Mouse (Mus musculus) layer of hippocampus, adult 8-10 months (tissue): ENCODE results near the gene Krt4. TPM values are rescaled to one million over a fixed set of nuclear protein-coding genes. Genes with fewer than 3 reads are reported as not detected.

Experiments
- DNase-seq, 2 experiments: peaks; one replicate each; pipeline ENCODE4 v3.0.0; 2022; ENCODE audit warnings: low spot score in 2 of 2
- total RNA-seq, 4 experiments: library from RNA; stranded (reverse); gene quantifications; 2 replicates each; pipeline ENCODE4 v1.2.4; 2022

The Krt4 gene
- not detected for total RNA-seq

GRCm38 (mm10) chr15:101924635-101925034, at the start of gene Krt4:
TSS of gene Krt4 (minus strand) at chr15:101924735.
- DNase-seq, result no peak

DNA sequence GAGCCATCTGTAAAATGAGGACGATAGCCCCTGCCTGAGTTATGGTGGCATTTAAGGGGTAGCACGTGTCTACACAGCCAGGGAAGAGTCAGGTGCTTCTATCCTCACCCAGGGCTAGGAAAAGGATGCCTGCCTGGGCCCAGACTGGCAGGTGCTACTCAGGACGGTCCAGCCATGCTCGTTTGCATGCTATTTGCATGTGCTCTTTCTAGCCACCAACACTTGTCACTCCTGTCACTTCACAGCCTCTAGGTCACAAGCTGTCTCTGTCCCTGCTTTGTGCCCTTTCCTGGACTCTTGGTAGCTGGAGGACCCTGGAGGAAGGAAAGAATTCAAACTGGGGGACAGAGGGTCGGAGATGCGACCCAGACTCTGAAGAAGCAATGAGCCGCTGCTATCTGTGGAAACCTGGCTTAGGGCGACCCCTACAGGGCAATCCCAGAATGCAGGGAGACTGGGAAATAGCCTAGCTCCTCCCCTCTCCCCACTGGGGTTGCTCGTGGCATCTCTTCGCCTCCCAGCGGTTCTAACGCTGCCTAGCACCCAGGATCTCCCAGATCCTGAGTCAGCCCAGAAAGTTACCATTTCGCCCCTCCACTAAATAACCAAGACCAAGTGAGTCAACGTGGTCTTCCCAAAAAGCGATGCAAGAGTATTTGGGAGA, 49.0 kb upstream of the Krt4 start:
- peak; percentile 89 to 99 for DNase-seq

DNA sequence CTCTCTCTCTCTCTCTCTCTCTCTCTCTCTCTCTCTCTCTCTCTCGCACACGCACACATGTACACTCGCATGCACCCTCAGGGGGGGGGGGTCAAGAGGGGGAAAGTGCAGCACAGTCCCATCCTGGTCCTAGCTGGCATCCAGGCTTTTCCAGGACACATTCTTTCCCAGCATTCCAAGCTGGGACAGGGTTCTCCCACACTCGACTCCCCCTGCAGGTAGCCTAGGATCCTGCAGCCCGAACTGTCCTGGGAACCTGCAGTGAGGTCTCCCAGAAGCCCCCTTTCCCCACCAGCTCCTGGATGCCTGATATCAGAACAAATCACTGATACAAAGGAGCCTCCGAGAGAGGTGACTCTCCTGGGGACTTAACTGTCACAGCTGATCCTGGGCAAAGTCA, 46.0 kb upstream of the Krt4 start:
- DNase-seq, result peak in 1 of 2 experiments; percentile 18

DNA sequence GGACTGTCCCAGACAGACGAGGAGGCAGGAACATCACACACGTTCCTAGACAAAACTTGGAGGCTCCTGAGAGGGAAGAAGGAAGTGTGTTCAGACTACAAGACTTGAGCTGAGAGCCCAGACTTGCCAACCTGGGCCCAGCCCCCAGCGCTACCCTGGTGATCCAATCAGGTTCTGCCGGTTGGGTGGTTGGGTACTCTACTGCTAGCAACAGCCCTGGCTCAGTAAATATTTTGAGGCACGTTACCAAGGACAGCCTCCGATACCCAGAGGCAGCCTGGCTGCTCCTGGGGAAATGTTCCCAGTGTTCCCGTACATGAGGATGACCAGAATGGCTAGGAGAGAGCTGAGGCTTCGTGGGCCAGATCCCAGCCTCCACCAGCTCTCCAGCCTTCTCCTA, 42.3 kb upstream of the Krt4 start:
- no peak for DNase-seq

GRCm38 (mm10) chr15:101958891-101959290, 34.4 kb upstream of the Krt4 start:
- DNase-seq, result no peak

DNA sequence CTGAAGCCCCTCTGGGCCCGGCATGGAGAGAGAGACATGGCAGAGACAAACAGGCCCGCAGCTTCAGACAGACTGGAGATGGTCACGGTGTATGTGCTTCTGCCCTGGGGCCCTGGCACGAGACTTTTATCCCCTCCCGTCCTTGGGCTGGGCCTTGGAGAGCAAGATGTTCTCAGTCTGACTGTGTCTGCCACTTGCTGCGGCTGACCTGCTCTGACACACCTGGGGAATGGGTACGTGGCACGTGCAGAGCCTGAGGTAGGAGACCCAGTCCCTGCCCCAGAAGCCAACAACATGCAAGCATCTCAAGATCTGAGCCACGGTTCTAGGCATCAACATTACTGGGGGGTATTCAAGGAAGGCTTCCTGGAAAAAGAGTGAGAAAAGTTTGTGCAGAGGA, 29.7 kb upstream of the Krt4 start, which contains the start of gene Krt78:
Gene Krt78 (minus strand): TSS at position 101 of the 400 bp plus-strand sequence.
- DNase-seq, result no peak

DNA sequence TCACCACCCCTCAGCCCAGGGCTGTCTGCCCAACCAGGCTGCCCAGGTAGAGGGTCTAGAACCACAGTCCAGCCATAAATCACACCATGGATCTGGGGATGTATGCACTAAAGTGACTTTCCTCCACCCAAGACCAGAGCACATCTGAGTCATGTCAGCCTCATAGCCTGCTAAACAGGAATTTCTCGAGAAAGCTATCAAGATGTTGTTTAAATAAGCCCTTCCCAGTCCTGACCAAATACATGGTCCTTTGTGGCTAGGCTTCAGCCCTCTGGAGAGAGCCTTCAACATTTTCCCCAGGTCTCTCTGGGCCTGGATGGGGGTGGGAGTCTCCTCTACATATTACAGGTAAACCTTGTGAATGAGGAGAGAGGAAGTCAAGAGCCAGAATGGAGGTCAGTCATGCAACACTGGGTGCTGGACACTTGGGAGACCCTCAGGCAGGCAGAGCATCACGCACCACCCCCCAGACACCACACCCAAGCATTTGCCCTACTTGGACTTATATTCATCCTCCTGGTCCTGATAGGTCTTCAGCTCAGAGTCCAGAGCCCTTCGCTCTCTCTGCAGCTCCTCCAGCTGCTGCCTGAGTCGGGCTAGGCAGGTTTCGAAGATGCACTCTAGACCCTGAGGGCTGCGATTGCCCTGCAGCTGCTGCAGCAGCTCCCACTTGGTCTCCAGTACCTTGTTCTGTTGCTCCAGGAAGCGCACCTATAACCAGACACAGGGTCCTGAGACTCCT, 28.4 kb upstream of the Krt4 start:
- DNase-seq, result no peak

DNA sequence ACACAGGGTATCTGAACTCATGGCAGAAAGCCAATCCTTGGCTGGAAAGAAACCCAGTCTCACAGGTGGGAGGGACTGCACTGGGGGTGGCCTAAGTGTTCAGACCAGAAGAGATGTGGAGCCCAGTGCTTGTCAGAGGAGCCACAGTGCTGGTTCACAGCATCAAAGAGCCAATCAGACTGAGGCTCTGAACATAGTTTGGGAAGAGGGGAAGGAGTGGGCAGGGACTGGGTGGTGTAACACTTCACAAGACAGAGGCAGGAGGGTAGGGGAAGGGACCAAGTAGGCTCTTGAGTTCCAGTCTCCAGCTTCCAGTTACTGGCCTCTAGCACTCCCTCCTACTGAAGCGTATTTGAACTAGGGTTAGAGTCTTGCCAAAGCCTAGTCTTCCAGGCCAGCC, 20.9 kb upstream of the Krt4 start:
- DNase-seq, result no peak

DNA sequence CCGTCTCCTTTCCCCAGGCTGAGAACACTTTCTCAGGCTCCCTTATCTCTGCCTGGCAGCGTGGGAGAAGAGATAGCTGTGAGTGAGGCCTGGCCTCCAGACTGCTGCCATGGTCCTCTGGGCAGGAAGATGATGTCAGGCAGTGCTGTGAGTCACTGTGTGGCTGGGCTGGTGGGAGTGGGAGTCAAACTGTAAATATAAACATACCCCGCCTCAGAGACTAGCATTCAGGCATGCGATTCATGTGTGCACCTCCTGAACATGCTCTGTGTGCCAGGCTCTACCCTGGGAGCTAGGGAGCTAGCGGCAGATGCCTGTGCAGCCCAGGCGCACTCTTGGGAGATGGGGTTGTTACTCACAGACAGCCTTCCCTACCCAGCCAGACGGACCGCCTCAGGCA, 17.4 kb upstream of the Krt4 start:
- no peak for DNase-seq

DNA sequence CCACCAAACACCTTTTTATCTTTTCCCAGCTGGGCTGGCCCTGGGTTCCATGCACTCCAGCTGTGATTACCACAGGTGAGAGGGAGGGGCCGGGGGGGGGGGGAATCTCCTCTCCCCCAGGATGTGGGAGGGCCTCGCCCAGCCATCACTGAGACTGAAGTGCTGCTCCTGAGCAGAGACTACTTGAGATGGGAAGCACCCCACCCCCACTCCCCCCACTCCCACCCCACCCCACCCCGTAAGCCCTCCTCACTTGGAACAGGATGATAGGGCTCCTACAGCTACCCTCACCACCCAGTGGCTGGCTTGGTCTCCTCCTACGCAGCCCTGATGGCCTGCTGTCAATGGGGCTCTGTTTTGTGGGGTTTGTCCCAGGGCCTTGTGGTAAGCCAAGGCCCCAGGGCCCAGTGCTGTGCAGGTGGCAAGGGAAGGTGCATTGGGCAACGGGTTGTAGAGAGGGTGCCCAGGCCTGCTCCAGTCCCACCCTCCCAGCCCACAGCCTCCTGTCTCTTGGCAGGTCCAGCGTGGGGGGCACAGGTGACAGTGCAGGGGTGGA, 15.8 kb upstream of the Krt4 start, which contains the start of gene Krt79:
Gene Krt79 (minus strand): TSS at position 51 of the 556 bp plus-strand sequence.
- DNase-seq, result no peak

- no peak for DNase-seq
Observed at GRCm38 (mm10) chr15:101938600-101939308, 14.2 kb upstream of the Krt4 start.

DNA sequence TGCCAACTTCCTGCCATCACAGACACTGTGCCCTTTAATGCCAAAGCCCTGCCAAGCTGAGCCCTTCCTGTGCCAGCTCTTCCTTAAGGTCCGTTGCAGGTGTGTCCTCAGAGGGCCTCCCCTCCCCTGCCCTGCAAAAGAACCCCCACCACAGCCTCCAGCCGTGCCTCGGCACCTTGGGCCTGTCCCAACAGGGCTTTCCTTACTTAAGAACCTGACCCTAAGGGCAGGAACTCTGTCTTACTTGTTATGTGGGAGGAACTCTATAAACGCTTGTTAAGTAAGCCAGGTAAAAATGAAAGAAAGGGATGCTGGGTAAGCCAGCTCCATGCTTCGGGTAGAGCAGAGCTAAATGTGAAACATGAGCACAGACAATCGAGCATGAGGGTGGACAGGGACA, 8.5 kb upstream of the Krt4 start:
- no peak for DNase-seq

DNA sequence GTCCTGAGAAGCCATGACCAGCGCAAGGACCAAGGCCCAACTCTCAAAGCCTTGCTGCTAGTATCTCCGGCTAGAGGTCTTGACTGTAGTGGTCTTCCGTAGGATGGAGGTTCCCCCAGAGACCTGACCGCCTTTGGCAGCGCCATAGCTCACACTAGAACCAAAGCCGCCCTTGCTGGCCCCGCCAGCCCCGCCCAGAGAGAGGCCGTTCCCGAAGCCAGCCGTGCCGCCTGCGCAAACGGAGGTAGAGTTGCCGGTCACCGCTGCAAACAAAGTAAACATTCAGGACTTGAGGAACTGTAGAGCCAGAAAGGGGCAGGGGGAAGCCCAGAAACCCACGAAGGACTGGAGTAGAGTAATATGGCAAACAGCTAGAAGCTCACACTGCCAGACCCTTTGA, 5.1 kb upstream of the Krt4 start:
- no peak for DNase-seq

DNA sequence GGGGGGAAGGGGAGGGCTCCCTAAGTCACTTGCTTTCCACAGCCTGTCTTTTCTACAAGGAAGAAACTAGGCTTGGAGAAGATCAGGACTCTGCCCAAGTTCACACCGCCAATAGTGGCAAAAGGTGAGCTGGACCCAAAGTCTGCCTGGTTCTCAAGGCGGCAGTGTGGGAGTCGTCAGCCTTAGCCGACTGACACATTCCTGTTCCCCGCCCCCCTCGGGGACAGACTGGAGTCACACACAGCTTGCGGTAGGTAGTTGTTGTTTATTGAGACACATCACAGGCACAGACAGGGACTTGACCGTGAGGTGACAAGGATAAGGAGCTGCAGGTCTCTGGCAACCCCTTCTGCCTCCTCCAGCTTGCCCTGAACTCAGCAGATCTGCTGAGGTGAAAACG, 4.6 kb upstream of the Krt4 start:
- no peak for DNase-seq

DNA sequence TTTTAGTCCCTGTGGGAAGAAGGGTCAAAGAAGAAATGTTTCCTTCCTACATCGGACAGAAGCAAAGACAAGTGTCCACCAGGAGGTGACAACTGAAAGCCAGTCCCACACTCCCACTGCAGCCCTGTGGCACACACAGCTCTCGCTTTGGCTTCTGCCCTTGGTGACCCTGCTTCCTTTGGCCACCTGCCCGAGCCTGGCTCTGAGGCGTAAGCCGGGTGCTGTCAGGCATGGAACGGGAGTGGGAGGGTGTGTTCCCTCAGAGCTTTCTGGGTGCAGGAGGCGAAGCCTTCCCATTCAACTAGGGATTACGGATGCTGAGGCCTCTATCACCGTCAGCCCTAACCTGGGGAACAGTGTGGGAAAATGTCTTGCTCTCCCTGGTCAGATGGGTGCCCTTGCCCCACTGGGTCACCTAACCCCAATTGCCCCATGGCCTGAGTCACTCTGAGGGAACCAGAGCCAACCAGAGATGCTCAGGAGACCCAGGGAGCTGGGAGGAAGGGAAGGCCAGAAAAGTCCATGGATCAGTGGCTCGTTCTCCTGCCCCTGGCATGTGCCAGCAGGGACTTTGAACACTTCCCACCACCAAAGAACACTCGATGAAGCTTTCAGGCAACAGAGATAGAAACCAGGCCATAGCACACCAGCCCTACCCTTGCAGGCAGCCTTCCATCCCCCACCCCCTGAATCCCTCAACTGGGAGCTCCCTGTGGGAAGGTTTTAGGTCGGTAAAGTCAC, 3.0 kb upstream of the Krt4 start:
- DNase-seq, result no peak

DNA sequence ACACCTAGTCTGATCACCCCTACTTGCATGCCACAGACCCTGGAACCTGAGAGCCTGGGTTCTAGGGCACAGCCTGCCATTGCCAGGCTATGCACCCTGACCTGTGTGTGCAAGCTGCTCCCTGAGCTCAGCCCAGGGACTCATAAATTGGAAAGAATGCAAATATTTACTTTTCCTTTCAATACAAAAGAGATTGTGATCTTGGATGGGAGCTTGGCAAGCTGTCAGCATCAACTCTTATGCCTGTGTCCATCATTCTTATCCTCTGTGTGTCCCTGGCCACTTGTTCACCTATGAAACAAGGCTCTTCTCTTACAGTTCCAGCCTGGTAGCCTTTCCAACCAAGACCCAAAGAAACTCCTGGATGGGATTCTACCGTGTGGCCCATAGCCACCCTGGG, 506 bp upstream of the Krt4 start:
- no peak for DNase-seq

- no peak for DNase-seq
Observed at GRCm38 (mm10) chr15:101922296-101922695, 2.2 kb downstream of the Krt4 start.

DNA sequence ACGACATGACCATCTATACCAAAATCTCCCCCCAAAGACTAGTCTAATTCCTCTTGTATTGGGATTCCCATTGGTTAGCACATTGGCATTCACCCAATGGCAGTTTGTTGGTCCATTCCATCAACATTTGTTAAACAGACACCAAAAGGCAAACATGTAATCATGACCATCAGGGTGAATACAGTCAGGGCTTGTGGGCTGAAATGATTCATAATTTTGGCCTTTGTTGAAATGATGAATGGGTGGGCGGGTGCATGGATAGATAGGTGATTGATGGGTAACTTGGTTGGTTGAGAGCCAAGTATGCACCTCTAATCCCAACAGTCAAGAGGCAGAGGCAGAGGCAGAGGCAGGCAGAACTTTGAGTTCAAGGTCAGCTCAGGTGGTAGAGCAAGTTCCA, 8.5 kb downstream of the Krt4 start:
- DNase-seq, result no peak

DNA sequence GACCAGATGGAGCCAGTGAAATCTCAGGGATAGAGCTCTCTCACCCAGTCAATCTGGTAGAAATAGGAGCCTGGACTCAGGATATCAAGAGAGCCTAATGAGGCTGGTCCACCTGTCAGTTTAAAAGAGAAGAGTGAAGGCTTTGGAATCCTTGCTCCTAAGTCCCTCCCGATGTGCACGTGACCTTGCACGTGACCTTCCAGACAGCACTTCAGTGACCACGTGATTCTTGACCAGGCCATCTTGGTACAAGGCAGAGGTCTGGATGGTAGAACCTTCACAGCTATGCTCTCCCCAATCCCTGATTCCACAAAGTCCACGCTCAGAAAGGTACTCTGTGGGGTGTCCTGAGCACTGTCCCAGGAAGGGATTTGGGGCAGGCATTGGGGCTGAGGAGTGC, 19.7 kb downstream of the Krt4 start:
- no peak for DNase-seq

DNA sequence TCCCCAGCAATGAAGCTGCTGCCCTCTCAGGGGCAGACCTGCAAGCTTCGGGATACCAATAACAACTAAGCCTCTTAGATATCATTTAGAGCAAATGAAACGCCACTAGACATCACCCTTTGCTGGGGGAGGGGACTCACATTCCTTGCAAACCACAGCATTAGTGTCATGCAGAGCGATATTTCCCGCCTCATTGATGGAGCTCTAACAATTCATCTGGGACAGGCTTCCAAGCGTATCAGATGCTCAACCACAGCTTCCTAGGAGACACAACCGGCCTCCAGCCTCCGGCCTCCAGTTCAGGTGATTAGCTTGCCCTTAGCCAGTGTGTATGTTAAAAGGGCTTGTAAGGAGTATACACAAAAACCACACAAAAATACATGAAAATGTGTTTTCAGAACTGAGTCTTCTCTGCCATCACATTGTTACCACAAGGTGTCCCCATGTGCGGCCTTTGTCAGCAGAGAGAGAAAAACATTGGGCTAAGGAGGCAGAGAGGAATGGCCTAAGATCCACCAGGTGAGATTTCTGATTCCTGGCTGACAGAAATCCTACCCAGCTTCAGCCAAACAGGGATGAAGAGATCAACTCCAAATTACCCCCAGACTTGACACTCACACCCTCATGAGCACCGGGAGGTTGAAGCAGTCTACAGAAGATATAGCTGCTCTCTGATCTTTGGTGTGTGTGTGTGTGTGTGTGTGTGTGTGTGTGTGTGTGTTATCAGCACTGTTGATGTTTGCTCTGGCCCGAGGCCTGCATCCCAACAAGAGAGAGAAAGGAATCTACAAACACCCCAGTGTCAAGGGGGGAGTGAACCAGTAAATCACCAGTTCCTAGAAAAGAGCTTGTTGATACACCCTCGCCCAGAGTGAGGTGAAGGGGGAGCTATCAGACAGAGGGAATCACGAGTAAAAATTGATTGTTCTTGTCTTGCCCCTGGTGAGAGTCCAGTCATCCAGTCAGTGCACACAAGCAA, 22.1 kb downstream of the Krt4 start:
- DNase-seq, result no peak
